Comparison of ENCODE assay signal across 11 mouse cellular contexts in genomic region chr9:112793537-112793936, GRCm38 (mm10).
DNase-seq lines count a peak whose midpoint lies in the region; ATAC-seq and TF ChIP-seq lines count a peak whose summit lies in the region.
"Had no signal": no experiment of that assay in that cellular context is flagged by ENCODE, and none has a peak within 500 bp of the region (broad histone marks: within the 10 kb centered on the region; RNA-seq: fewer than 3 reads in every experiment).

No protein-coding gene starts in this region.

- no peak overlapping the region for H3K9ac ChIP-seq in intestine, postnatal 0 days (ENCODE audit: low read depth, low read length)
- H3K9ac ChIP-seq in intestine, embryonic 16.5 days (ENCODE audit: low read depth, low read length) = no peak overlapping the region
- H3K9ac ChIP-seq in neural tube, embryonic 11.5 days (ENCODE audit: low read length) = no peak overlapping the region
- H3K9ac ChIP-seq in neural tube, embryonic 15.5 days (replicated peaks) = no peak overlapping the region
- H3K9ac ChIP-seq: heart, embryonic 13.5 days had no signal

- TF ChIP-seq CTCF in intestine, postnatal 0 days (IDR thresholded peaks at IDR 0.05; ENCODE audit: low read depth) = peak; percentile 42

- H3K27me3 ChIP-seq in intestine, postnatal 0 days (replicated peaks; ENCODE audit: control insufficient read depth, insufficient read depth, low read length) = no peaks in the 10 kb centered on the region
- H3K27me3 ChIP-seq in intestine, embryonic 16.5 days (replicated peaks; ENCODE audit: control insufficient read depth, insufficient read depth, low read length) = no peaks in the 10 kb centered on the region
- no peaks in the 10 kb centered on the region for H3K27me3 ChIP-seq in neural tube, embryonic 11.5 days (ENCODE audit: control insufficient read depth, insufficient read depth, low read length)
- no peaks in the 10 kb centered on the region for H3K27me3 ChIP-seq in neural tube, embryonic 15.5 days (replicated peaks)
- H3K27me3 ChIP-seq: heart, embryonic 13.5 days had no signal

- H3K27ac ChIP-seq in intestine, postnatal 0 days (ENCODE audit: low read depth, low read length) = no peak overlapping the region
- no peak overlapping the region for H3K27ac ChIP-seq in intestine, embryonic 16.5 days (ENCODE audit: low read length)
- H3K27ac ChIP-seq in neural tube, embryonic 11.5 days (ENCODE audit: low read depth, low read length) = no peak overlapping the region
- no peak overlapping the region for H3K27ac ChIP-seq in neural tube, embryonic 15.5 days (replicated peaks)
- H3K27ac ChIP-seq: heart, embryonic 13.5 days had no signal

- no peaks in the 10 kb centered on the region for H3K36me3 ChIP-seq in intestine, postnatal 0 days (ENCODE audit: control insufficient read depth, insufficient read depth)
- no peaks in the 10 kb centered on the region for H3K36me3 ChIP-seq in intestine, embryonic 16.5 days (ENCODE audit: control insufficient read depth, insufficient read depth, low read length)
- no peaks in the 10 kb centered on the region for H3K36me3 ChIP-seq in neural tube, embryonic 11.5 days (ENCODE audit: control insufficient read depth, insufficient read depth, low read length)
- no peaks in the 10 kb centered on the region for H3K36me3 ChIP-seq in neural tube, embryonic 15.5 days
- H3K36me3 ChIP-seq: heart, embryonic 13.5 days had no signal

- 59% methylated on average over 2 of the region's 2 CpGs for WGBS in intestine, postnatal 0 days
- 71% methylated on average over 2 of the region's 2 CpGs for WGBS in intestine, embryonic 16.5 days
- 81% methylated on average over 2 of the region's 2 CpGs for WGBS in neural tube, embryonic 11.5 days
- 69% methylated on average over 2 of the region's 2 CpGs for WGBS in neural tube, embryonic 15.5 days

- H3K4me1 ChIP-seq in intestine, postnatal 0 days (replicated peaks; ENCODE audit: control insufficient read depth, insufficient read depth, low read length) = no peaks in the 10 kb centered on the region
- H3K4me1 ChIP-seq in intestine, embryonic 16.5 days (ENCODE audit: control insufficient read depth, insufficient read depth, low read length) = no peaks in the 10 kb centered on the region
- no peaks in the 10 kb centered on the region for H3K4me1 ChIP-seq in neural tube, embryonic 11.5 days (ENCODE audit: control insufficient read depth, insufficient read depth, low read length)
- H3K4me1 ChIP-seq in neural tube, embryonic 15.5 days = no peaks in the 10 kb centered on the region
- H3K4me1 ChIP-seq: heart, embryonic 13.5 days had no signal

- no peak overlapping the region for H3K4me2 ChIP-seq in intestine, postnatal 0 days (replicated peaks; ENCODE audit: low read depth)
- H3K4me2 ChIP-seq in intestine, embryonic 16.5 days (ENCODE audit: low read depth, low read length) = no peak overlapping the region
- no peak overlapping the region for H3K4me2 ChIP-seq in neural tube, embryonic 11.5 days (ENCODE audit: low read depth)
- H3K4me2 ChIP-seq in neural tube, embryonic 15.5 days = no peak overlapping the region
- H3K4me2 ChIP-seq: heart, embryonic 13.5 days had no signal

- ATAC-seq in intestine, postnatal 0 days = no peak
- ATAC-seq in intestine, embryonic 16.5 days = no peak
- no peak for ATAC-seq in neural tube, embryonic 11.5 days (ENCODE audit: insufficient read depth, low FRiP score, low TSS enrichment)
- ATAC-seq in neural tube, embryonic 15.5 days (ENCODE audit: low FRiP score) = no peak
- ATAC-seq: inflammation-experienced regulatory T-cells, adult 6 months had no signal

- H3K4me3 ChIP-seq in intestine, postnatal 0 days (ENCODE audit: low read depth, low read length) = no peak overlapping the region
- H3K4me3 ChIP-seq in intestine, embryonic 16.5 days (ENCODE audit: low read length) = no peak overlapping the region
- no peak overlapping the region for H3K4me3 ChIP-seq in neural tube, embryonic 11.5 days (ENCODE audit: low read depth, low read length)
- H3K4me3 ChIP-seq in neural tube, embryonic 15.5 days (replicated peaks) = no peak overlapping the region
- H3K4me3 ChIP-seq: heart, embryonic 13.5 days had no signal

- peak; percentile 25 for DNase-seq in neural tube, embryonic 11.5 days (ENCODE audit: low spot score)
- peak; percentile 0 for DNase-seq in c-Kit-negative CD71-positive TER-119-positive erythroid progenitor cells, embryonic 14.5 days (ENCODE audit: low read depth, low spot score)
- no peak for DNase-seq in right cerebral cortex, postnatal 36 days (ENCODE audit: low spot score in 2 of 2)
- DNase-seq in spleen, postnatal 4 days (ENCODE audit: low spot score in 2 of 2) = no peak
- DNase-seq: adrenal gland, postnatal 10 days; cerebellum, adult 18-20 months had no signal

- no peaks in the 10 kb centered on the region for H3K9me3 ChIP-seq in intestine, postnatal 0 days (ENCODE audit: control insufficient read depth)
- H3K9me3 ChIP-seq in intestine, embryonic 16.5 days (ENCODE audit: control insufficient read depth, low read length) = no peaks in the 10 kb centered on the region
- no peaks in the 10 kb centered on the region for H3K9me3 ChIP-seq in neural tube, embryonic 11.5 days (ENCODE audit: control insufficient read depth, low read length)
- H3K9me3 ChIP-seq in neural tube, embryonic 15.5 days (replicated peaks) = no peaks in the 10 kb centered on the region
- H3K9me3 ChIP-seq: heart, embryonic 13.5 days had no signal

Comparison
In these comparisons a context has a peak if more than half of its experiments do, and no peak if none do; other contexts are left out.
1. DNase-seq: peak in neural tube, embryonic 11.5 days (single experiment) and c-Kit-negative CD71-positive TER-119-positive erythroid progenitor cells, embryonic 14.5 days (single experiment); none in right cerebral cortex, postnatal 36 days (0 of 2) and spleen, postnatal 4 days (0 of 2).